Mouse (Mus musculus) stomach, embryonic 15.5 days (tissue): ENCODE measurements around the gene Hist2h2be. TPM values are rescaled to one million over a fixed set of nuclear protein-coding genes. Genes with fewer than 3 reads are reported as not detected.
"Not testable (repeated sequence)": the region's sequence is repeated elsewhere in the genome, so short reads cannot be mapped to it uniquely, and the experiment has no call there.

Experiments
- ATAC-seq: fragments of 200-750 bp; cut with Nextera tagmentation; 2 replicates; pipeline ENCODE4 v1.8.0; 2017; ENCODE audit warnings: low read depth, moderate number of reproducible peaks, moderate TSS enrichment; ENCODE audit not compliant: insufficient read depth, low FRiP score
- H3K27ac ChIP-seq: fragments of 300-500 bp; sonication (generic); 2 replicates; pipeline ENCODE4 v1.5.1; 2015; ENCODE audit warnings: mild to moderate bottlenecking, inconsistent platforms
- H3K27me3 ChIP-seq: fragments of 300-500 bp; sonication (generic); replicated peaks from 2 replicates; pipeline ENCODE4 v1.6.1; 2015; ENCODE audit warnings: inconsistent platforms
- H3K36me3 ChIP-seq: fragments of 300-500 bp; sonication (generic); 2 replicates; pipeline ENCODE4 v1.6.1; 2015; ENCODE audit warnings: inconsistent platforms
- H3K4me1 ChIP-seq: fragments of 300-500 bp; sonication (generic); 2 replicates; pipeline ENCODE4 v1.6.1; 2015; ENCODE audit warnings: inconsistent platforms
- H3K4me2 ChIP-seq: fragments of 300-500 bp; sonication (generic); 2 replicates; pipeline ENCODE4 v1.6.1; 2015; ENCODE audit warnings: mild to moderate bottlenecking, inconsistent platforms
- H3K4me3 ChIP-seq: fragments of 300-500 bp; sonication (generic); replicated peaks from 2 replicates; pipeline ENCODE4 v1.5.1; 2015; ENCODE audit warnings: inconsistent platforms
- H3K9ac ChIP-seq: fragments of 300-500 bp; sonication (generic); 2 replicates; pipeline ENCODE4 v1.6.1; 2015; ENCODE audit warnings: inconsistent platforms
- H3K9me3 ChIP-seq: fragments of 300-500 bp; sonication (generic); 2 replicates; pipeline ENCODE4 v1.6.1; 2016; ENCODE audit warnings: inconsistent platforms
- WGBS: fragments of 180-500 bp; shearing (Covaris S2); methylation state at CpG from one replicate; pipeline ENCODE4 v1.1.7; 2015; 5-methylcytosine and 5-hydroxymethylcytosine counted together
- polyA plus RNA-seq: library from polyadenylated mRNA; unstranded; fragments of >200 nt; fragmentation: Nextera tagmentation; extraction: Ambion mirVana; gene quantifications from 2 replicates; pipeline ENCODE4 v1.2.1, GENCODE M21; 2015

Gene Hist2h2be
- polyA plus RNA-seq, 1 experiment from 2014 or later, result 8.0 TPM

DNA sequence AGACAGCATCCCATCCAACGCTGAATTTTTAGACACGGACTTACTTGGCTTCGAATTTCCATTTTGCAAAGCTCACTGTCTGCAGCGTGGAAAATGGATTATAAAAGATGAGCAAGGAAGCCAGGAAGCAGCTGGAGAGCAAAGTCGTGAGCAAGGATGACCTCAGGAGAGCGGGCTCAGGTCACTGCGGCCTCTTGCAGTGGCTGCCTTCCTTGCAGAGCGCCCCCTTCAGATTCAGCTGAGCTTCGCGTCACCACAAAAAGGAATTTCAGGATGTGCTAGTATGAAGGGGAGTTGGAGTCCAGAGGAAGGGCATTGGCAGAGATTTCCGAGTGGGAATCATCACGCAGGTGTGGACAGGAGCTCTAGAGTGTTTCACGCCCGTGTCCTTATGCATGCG is 11.7 kb upstream of the Hist2h2be start:
- Histone ChIP-seq H3K9me3 (no peaks in the 10 kb centered on the region), H3K27ac (no peak overlapping the region), H3K4me3 (no peak overlapping the region), H3K36me3 (no peaks in the 10 kb centered on the region), H3K27me3 (no peaks in the 10 kb centered on the region), H3K9ac (no peak overlapping the region), H3K4me1 (no peaks in the 10 kb centered on the region), H3K4me2 (no peak overlapping the region)
- 0 out of 2 replicates have a peak, but pooled peaks have one; percentile 27 for ATAC-seq
- WGBS, result 22% methylated on average over 15 of the region's 15 CpGs

DNA sequence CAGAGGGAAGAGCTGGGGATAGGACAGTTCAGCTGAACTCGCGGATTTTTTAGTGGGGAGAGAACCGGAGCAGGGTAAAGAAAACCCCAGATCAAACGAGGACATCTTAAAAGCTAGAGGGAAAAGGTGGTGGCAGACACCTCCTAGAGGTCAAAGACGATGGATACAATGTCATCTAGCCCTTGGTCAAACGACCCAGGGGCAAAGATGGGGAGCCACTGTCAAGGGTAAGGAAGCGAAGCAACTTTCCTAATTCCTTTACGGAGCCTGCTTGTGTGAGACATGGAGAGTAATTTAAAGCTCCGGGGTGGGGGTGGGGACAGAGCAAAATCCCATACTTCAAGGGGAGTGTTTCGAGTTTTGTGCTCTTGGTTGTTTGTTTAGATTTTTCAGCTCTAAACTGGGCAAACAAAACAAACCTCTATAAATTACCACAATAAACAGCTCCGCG is 1.7 kb upstream of the Hist2h2be start:
- no peaks in the 10 kb centered on the region for H3K36me3 ChIP-seq
- no peak for ATAC-seq

DNA sequence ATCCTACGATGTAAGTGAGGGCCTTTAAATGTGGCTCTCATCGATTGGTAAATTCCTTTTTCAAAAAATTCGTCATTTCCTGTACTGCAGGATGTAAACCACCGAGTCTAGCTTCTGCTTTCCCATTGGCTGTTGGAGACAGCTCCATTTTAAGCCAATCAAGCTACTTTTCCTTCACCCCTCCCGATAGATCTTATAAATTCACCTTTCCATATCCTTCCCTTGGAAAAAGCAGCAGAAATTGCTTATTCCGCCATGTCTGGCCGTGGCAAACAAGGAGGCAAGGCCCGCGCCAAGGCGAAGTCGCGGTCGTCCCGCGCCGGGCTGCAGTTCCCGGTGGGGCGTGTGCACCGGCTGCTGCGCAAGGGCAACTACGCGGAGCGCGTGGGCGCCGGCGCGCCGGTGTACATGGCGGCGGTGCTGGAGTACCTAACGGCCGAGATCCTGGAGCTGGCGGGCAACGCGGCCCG is 1.2 kb upstream of the Hist2h2be start, which contains the start of the genes Bola1 and Hist2h2ab:
Gene Bola1, minus strand, starts transcription at position 49 of the 470 bp plus-strand sequence.
Gene Hist2h2ab, plus strand, starts transcription at position 205 of the 470 bp plus-strand sequence.
- Histone ChIP-seq H3K36me3 (no peaks in the 10 kb centered on the region), H3K4me3 (peak within 1 kb of the TSS; percentile 64), H3K27ac (peak within 1 kb of the TSS; percentile 98), H3K9ac (peak within 1 kb of the TSS; percentile 85), H3K9me3 (no peaks in the 10 kb centered on the region), H3K27me3 (no peaks in the 10 kb centered on the region), H3K4me1 (peaks cover 6% of the 10 kb centered on the region; the same call in 1 of the 2 replicates), H3K4me2 (peak within 1 kb of the TSS; percentile 74)
- under 1% methylated on average over 37 of the region's 37 CpGs for WGBS
- peak; percentile 75 for ATAC-seq

More for the DNA sequence above, 1.7 kb upstream of the Hist2h2be start:
- H3K4me1 ChIP-seq, result peaks cover 6% of the 10 kb centered on the region; the same call in 1 of the 2 replicates
- peak overlapping the region; percentile 64 for H3K4me3 ChIP-seq
- under 1% methylated on average over 12 of the region's 12 CpGs for WGBS
- no peaks in the 10 kb centered on the region for H3K27me3 ChIP-seq
- H3K9ac ChIP-seq, result peak overlapping the region; percentile 58
- no peaks in the 10 kb centered on the region for H3K9me3 ChIP-seq
- peak overlapping the region; percentile 74 for H3K4me2 ChIP-seq
- peak overlapping the region; percentile 98 for H3K27ac ChIP-seq

DNA sequence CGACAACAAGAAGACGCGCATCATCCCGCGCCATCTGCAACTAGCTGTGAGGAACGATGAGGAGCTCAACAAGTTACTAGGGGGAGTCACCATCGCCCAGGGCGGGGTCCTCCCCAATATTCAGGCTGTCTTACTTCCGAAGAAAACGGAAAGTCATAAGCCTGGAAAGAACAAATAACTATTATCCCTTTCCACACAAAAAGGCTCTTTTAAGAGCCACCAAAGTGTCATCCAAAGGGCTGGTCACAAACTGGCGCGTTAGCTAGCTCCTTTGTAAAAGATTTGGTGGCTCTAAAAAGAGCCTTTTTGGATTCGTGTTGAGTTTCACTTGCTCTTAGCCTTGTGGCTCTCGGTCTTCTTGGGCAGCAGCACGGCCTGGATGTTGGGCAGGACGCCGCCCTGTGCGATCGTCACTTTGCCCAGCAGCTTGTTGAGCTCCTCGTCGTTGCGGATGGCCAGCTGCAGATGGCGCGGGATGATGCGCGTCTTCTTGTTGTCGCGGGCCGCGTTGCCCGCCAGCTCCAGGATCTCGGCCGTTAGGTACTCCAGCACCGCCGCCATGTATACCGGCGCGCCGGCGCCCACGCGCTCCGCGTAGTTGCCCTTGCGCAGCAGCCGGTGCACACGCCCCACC is 671 bp upstream of the Hist2h2be start:
- H3K36me3 ChIP-seq, H3K9me3 ChIP-seq, H3K27me3 ChIP-seq, ATAC-seq, H3K4me1 ChIP-seq: not testable (repeated sequence)
- peak overlapping the region; percentile 64 for H3K4me3 ChIP-seq
- peak overlapping the region; percentile 98 for H3K27ac ChIP-seq
- under 1% methylated on average over 28 of the region's 47 CpGs for WGBS
- peak overlapping the region; percentile 74 for H3K4me2 ChIP-seq
- H3K9ac ChIP-seq, result peak overlapping the region; percentile 85

DNA sequence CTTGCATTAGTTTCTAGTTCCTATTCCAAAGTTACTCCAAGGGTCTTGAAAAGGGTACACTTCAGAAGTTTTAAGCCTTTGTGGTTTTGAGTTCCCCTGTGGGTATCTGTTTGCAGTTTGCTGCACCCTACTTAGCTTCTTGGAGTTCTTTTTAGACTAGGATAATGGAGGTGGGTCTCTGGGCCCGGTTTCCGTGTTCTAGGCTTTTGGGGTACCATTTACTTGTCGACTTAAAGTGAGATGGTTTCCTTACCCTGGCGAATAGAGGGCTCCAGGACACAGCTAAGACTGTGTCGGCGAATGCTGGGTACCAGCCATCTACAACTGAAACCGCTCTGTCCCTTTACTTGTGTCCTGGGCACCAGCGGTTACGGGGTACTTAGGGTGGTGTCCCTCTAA is 720 bp downstream of the Hist2h2be start:
- no peak for ATAC-seq
- peaks cover 6% of the 10 kb centered on the region; the same call in 1 of the 2 replicates for H3K4me1 ChIP-seq
- H3K36me3 ChIP-seq, result no peaks in the 10 kb centered on the region
- WGBS, result 26% methylated on average over 9 of the region's 9 CpGs
- H3K27ac ChIP-seq, result peak overlapping the region; percentile 98
- no peaks in the 10 kb centered on the region for H3K9me3 ChIP-seq
- peak overlapping the region; percentile 64 for H3K4me3 ChIP-seq
- H3K9ac ChIP-seq, result peak overlapping the region; percentile 46; the same call in 1 of the 2 replicates
- H3K4me2 ChIP-seq, result peak overlapping the region; percentile 74
- H3K27me3 ChIP-seq, result no peaks in the 10 kb centered on the region

DNA sequence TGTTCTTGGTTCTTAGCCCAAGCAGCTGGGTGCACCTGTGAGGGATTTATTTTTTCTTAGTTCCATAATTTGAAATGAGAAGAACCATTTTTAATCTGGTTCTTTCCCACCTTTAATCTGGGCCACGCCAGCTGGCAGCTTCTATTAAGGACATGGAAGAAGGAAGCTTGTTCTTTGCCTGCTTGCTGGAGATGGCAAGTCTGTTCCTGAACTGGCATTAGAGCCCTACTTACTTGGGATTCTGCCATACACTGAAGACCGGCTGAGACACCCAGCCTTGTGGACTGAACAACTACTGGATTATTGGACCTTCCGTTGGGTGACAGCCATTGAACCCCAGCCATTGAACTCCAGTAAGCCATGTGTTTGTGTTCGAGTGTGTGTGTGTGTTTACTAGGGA is 1.9 kb downstream of the Hist2h2be start:
- Histone ChIP-seq H3K4me3 (no peak overlapping the region), H3K27me3 (no peaks in the 10 kb centered on the region), H3K27ac (no peak overlapping the region), H3K36me3 (no peaks in the 10 kb centered on the region), H3K9me3 (no peaks in the 10 kb centered on the region), H3K4me2 (peak overlapping the region; percentile 74), H3K9ac (no peak overlapping the region), H3K4me1 (peaks cover 6% of the 10 kb centered on the region; the same call in 1 of the 2 replicates)
- no peak for ATAC-seq
- 87% methylated on average over 4 of the region's 4 CpGs for WGBS

DNA sequence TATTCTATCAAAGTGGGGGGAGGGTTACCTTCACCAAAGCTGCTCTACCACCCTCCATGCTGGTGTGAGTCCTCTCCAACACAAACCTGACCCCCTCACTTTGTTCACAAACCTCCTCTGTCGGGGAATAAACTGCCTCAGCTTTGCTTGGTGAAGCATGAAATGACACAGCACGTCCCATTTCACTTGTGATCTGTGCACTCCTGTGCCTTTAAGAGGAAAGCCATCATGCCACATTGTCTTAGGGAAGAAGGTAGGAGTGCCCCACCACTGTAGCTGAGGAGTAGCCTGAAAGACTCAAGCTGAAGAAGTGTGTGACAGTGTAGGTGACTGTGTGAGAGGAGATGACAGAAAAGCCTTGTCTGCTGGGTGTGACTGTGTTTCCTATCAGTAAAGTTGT is 4.5 kb downstream of the Hist2h2be start:
- Histone ChIP-seq H3K27ac (no peak overlapping the region), H3K36me3 (no peaks in the 10 kb centered on the region), H3K4me1 (no peaks in the 10 kb centered on the region), H3K9ac (no peak overlapping the region), H3K4me3 (no peak overlapping the region), H3K9me3 (no peaks in the 10 kb centered on the region), H3K27me3 (no peaks in the 10 kb centered on the region), H3K4me2 (no peak overlapping the region)
- WGBS, result 52% methylated on average over 2 of the region's 2 CpGs
- ATAC-seq, result no peak

DNA sequence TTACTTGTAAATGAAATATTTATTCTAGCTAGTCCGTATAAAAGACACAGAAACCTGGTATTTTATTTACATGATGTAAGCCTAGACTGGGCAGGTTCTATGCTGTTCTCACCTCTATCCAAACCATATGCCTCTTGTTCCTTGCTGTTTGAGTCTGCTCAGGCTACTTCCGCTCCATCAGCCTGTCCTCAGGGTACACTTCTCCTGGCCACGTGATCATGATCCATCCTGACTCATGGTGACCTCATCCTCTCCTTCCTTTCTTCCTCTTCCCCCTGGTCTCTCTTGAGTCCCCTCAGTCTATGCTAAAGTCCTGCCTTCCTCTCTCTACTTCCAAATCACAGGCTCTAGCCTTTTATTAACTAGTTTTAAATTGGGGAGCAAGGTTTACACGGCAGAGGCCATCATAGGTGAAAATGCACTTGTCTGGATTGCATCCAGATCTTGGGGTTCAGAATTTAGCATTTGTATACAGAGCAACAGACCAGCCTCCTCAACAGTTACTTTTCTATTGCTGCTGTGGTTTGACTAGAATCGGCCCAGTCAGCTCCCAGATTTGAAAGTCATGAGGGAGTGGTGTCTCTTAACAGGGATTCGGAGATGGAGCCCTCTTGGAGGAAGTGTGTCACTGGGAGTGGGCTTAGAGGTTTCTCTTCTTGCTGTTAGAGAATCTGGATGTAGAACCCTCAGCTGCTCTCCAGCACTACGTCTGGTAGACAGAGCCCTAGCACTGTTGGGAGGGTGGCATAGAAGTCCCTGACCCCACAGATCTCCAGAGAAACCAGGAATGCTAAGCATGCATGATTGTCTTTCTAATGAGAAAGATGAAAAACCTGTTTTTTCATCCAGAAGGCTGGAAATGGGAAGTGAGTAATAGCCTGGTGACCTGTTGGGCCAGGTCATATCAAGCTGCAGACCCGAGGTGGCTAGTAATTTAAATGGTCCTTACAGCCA is 6.1 kb downstream of the Hist2h2be start:
- H3K36me3 ChIP-seq, result no peaks in the 10 kb centered on the region
- H3K9ac ChIP-seq, result no peak overlapping the region
- no peaks in the 10 kb centered on the region for H3K9me3 ChIP-seq
- H3K4me3 ChIP-seq, result no peak overlapping the region
- no peak; the same call in 1 of the 2 replicates for ATAC-seq
- H3K27ac ChIP-seq, result no peak overlapping the region
- no peak overlapping the region for H3K4me2 ChIP-seq
- WGBS, result 52% methylated on average over 8 of the region's 8 CpGs
- no peaks in the 10 kb centered on the region for H3K27me3 ChIP-seq
- no peaks in the 10 kb centered on the region for H3K4me1 ChIP-seq

DNA sequence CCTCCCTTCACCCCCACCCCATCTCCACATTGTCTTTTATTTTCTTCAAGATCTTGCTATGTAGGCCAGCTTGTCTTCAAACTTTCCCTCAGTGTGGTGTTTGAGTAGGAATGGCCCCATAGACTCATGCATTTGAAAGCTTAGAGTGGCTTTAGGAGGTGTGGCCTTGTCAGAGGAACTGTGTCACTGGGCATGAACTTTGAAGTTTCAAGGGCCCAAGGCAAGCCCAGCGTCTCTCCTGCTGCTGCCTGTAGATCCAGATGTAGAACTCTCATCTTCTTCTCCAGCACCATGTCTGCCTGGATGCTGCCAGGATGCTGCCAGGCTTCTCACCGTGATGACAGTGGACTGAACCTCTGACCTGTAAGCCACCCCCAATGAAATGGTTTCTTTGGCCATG is 7.9 kb downstream of the Hist2h2be start:
- H3K9ac ChIP-seq, result no peak overlapping the region
- no peak overlapping the region for H3K27ac ChIP-seq
- WGBS, result 62% methylated on average over 2 of the region's 2 CpGs
- H3K4me3 ChIP-seq, result no peak overlapping the region
- H3K27me3 ChIP-seq, result no peaks in the 10 kb centered on the region
- no peaks in the 10 kb centered on the region for H3K9me3 ChIP-seq
- no peaks in the 10 kb centered on the region for H3K36me3 ChIP-seq
- ATAC-seq, result no peak
- H3K4me1 ChIP-seq, result no peaks in the 10 kb centered on the region
- no peak overlapping the region for H3K4me2 ChIP-seq

DNA sequence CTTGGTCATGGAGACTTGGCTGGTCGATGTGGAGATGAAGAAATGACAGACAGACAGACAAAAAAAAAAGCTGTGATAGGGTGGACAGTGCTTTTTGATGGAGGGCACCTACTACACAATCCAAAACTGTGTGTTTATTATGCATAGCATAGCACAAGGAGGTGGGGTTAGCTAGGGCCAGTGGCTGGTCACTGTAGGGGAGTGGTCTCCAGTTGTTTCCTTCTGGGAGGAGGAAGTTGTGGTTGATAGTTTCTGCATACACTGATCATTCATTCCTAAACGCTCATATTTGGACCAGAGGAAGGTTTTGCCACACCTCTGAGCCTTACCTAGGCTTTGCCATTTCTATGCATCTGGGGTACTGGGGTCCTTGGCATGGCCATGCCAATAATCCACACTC is 9.5 kb downstream of the Hist2h2be start:
- no peaks in the 10 kb centered on the region for H3K36me3 ChIP-seq
- WGBS, result 69% methylated on average over 2 of the region's 2 CpGs

DNA sequence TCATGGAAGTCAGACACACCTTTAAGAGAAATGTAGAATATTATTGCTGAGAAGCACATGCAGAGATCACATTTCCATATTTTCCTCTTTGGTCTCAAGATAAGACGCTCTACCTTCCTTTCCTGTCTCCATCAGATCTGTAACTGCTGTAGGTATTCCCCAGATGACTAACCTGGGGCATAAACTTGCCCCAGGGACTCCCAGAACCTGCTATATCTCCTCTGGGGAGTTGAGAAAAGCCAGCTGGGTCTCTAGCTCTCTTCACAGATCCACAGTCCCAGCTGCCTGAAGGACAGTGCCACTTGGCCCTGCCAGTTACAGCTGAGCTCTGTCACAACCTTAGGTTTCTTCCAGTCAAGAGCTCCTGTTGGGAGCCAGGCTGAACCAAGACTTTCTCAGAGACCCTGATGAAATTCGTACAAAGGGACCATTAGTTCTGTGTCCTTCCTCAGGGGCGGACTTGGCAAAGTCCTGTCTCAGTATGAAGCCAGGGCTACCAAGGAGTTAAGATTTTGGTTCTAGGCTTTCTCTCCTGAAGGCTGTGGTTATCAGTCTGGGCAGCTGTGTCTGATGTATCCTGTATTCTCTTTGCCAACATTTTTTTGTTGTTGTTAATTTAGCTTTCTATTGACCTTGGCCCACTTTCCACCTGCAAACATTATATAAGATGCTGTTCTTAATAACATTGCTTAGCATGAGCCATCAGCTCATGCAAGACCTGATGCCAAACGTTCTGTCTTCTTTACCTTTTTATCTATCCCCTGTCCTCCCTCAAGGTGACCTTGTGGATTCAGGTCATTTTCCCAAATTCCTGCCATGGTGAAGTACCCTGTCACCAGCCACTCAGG is 10.2 kb downstream of the Hist2h2be start:
- H3K4me2 ChIP-seq, result no peak overlapping the region
- no peak overlapping the region for H3K4me3 ChIP-seq
- 76% methylated on average over 4 of the region's 4 CpGs for WGBS
- no peak overlapping the region for H3K27ac ChIP-seq
- H3K9me3 ChIP-seq, result no peaks in the 10 kb centered on the region
- ATAC-seq, result no peak
- H3K9ac ChIP-seq, result no peak overlapping the region
- H3K36me3 ChIP-seq, result no peaks in the 10 kb centered on the region
- no peaks in the 10 kb centered on the region for H3K27me3 ChIP-seq
- no peaks in the 10 kb centered on the region for H3K4me1 ChIP-seq

More for the DNA sequence above, 9.5 kb downstream of the Hist2h2be start:
- Histone ChIP-seq H3K9ac (no peak overlapping the region), H3K4me2 (no peak overlapping the region), H3K4me1 (no peaks in the 10 kb centered on the region), H3K4me3 (no peak overlapping the region), H3K27ac (no peak overlapping the region), H3K9me3 (no peaks in the 10 kb centered on the region), H3K27me3 (no peaks in the 10 kb centered on the region)
- no peak for ATAC-seq
